ENCODE assay signal across 17 mouse cellular contexts in the genomic region with DNA sequence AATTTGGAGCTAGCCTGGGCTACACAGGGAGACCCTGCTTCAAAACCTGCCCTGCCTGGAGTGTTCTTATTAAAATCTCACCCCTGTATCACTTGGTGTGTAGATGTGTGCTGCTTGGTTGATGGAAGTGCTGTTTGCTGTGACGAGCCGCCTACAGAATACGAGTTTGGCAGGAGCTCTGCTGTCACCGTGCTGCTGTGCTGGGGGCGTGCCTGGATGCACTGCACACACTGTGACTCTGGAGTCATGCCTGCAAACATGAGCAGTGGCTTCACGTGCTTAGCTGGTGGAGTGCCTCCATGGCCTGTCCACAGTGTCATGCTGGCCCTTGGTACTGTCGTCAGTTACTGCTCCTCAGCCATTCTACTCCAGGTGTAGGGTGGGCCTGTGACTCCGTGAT.
DNase-seq lines count a peak whose midpoint lies in the region; ATAC-seq and TF ChIP-seq lines count a peak whose summit lies in the region.
"Had no signal": no experiment of that assay in that cellular context is flagged by ENCODE, and none has a peak within 500 bp of the region (broad histone marks: within the 10 kb centered on the region; RNA-seq: fewer than 3 reads in every experiment).

No protein-coding gene starts in this region.

- H3K36me3 ChIP-seq in heart, postnatal 0 days (replicated peaks; ENCODE audit: control insufficient read depth, insufficient read depth, low read length): no peaks in the 10 kb centered on the region
- H3K36me3 ChIP-seq in limb, embryonic 10.5 days: no peaks in the 10 kb centered on the region
- H3K36me3 ChIP-seq: heart, embryonic 12.5 days; hindbrain, embryonic 15.5 days; liver, embryonic 15.5 days; midbrain, embryonic 13.5 days; neural tube, embryonic 12.5 days had no signal

- H3K4me1 ChIP-seq in heart, postnatal 0 days (ENCODE audit: control insufficient read depth, insufficient read depth): 0 out of 2 replicates have a peak, but pooled peaks cover 9% of the 10 kb centered on the region
- H3K4me1 ChIP-seq in limb, embryonic 10.5 days: peaks cover 33% of the 10 kb centered on the region
- H3K4me1 ChIP-seq: neural tube, embryonic 12.5 days had no signal

- 53% methylated on average over 8 of the region's 8 CpGs for WGBS in heart, postnatal 0 days
- WGBS in limb, embryonic 10.5 days: 88% methylated on average over 8 of the region's 8 CpGs

- peak; percentile 55; the same call in 1 of the 2 replicates for ATAC-seq in heart, postnatal 0 days (ENCODE audit: insufficient read depth, low read depth)
- no peak for ATAC-seq in monocyte, adult 5-6 weeks (replicated peaks; ENCODE audit: insufficient number of reproducible peaks, low FRiP score, low TSS enrichment, poor library complexity, severe bottlenecking)
- ATAC-seq: midbrain, embryonic 13.5 days had no signal

- H3K4me3 ChIP-seq in heart, postnatal 0 days (ENCODE audit: low read depth, low read length): no peak overlapping the region
- no peak overlapping the region for H3K4me3 ChIP-seq in limb, embryonic 10.5 days
- no peak overlapping the region for H3K4me3 ChIP-seq in gastrocnemius, adult 2 months
- H3K4me3 ChIP-seq: heart, embryonic 12.5 days; hindbrain, embryonic 15.5 days; liver, embryonic 15.5 days; midbrain, embryonic 13.5 days; neural tube, embryonic 12.5 days had no signal

- intact Hi-C loops in left cerebral cortex, postnatal 25 days (cut with DNase I): no loop called here
- intact Hi-C loops in gastrocnemius, adult 2 months (cut with DNase I): no loop called here

- no peak overlapping the region for H3K4me2 ChIP-seq in heart, postnatal 0 days (ENCODE audit: low read depth, low read length)
- H3K4me2 ChIP-seq: heart, embryonic 12.5 days; hindbrain, embryonic 15.5 days; liver, embryonic 15.5 days; midbrain, embryonic 13.5 days; neural tube, embryonic 12.5 days had no signal

- no peak for DNase-seq in heart, postnatal 0 days (ENCODE audit: low spot score)
- no peak for DNase-seq in heart, adult 8-10 months (ENCODE audit: low spot score)
- peak; percentile 33 for DNase-seq in MN1 (ENCODE audit: low spot score)
- peak; percentile 60 to 82 for DNase-seq in layer of hippocampus, adult 18-20 months (ENCODE audit: low spot score in 2 of 2)
- DNase-seq in left cerebral cortex, postnatal 25 days (ENCODE audit: low spot score in 2 of 2): peak; percentile 59 to 81
- no peak for DNase-seq in limb, embryonic 10.5 days (ENCODE audit: low spot score)
- no peak for DNase-seq in gastrocnemius, adult 2 months
- DNase-seq: cerebellum, adult 11-12 months; gastrocnemius, postnatal 25 days; kidney, adult 18-20 months; thymus, postnatal 25 days had no signal

- no peak overlapping the region for H3K9ac ChIP-seq in heart, postnatal 0 days (replicated peaks; ENCODE audit: low read depth, low read length)
- H3K9ac ChIP-seq: heart, embryonic 12.5 days; hindbrain, embryonic 15.5 days; liver, embryonic 15.5 days; midbrain, embryonic 13.5 days; neural tube, embryonic 12.5 days had no signal

- TF ChIP-seq CTCF in heart, postnatal 0 days (IDR thresholded peaks at IDR 0.05; ENCODE audit: low read depth): no peak
- no peak for TF ChIP-seq CTCF in gastrocnemius, adult 2 months (IDR thresholded peaks at IDR 0.05)

- no peak overlapping the region for H3K27ac ChIP-seq in heart, postnatal 0 days (ENCODE audit: low read depth)
- no peak overlapping the region for H3K27ac ChIP-seq in limb, embryonic 10.5 days
- H3K27ac ChIP-seq in gastrocnemius, adult 2 months: no peak overlapping the region
- H3K27ac ChIP-seq: hindbrain, embryonic 15.5 days; liver, embryonic 15.5 days; midbrain, embryonic 13.5 days; neural tube, embryonic 12.5 days had no signal

- H3K27me3 ChIP-seq in heart, postnatal 0 days (ENCODE audit: control insufficient read depth, insufficient read depth, low read length): no peaks in the 10 kb centered on the region
- H3K27me3 ChIP-seq in limb, embryonic 10.5 days (ENCODE audit: low read depth, poor library complexity, severe bottlenecking): peaks cover 9% of the 10 kb centered on the region; the same call in 1 of the 2 replicates
- H3K27me3 ChIP-seq: heart, embryonic 12.5 days; hindbrain, embryonic 15.5 days; liver, embryonic 15.5 days; midbrain, embryonic 13.5 days; neural tube, embryonic 12.5 days had no signal

- no peaks in the 10 kb centered on the region for H3K9me3 ChIP-seq in heart, postnatal 0 days (replicated peaks; ENCODE audit: control insufficient read depth, low read length)
- H3K9me3 ChIP-seq in limb, embryonic 10.5 days (replicated peaks): no peaks in the 10 kb centered on the region
- H3K9me3 ChIP-seq: heart, embryonic 12.5 days; hindbrain, embryonic 15.5 days; liver, embryonic 15.5 days; midbrain, embryonic 13.5 days; neural tube, embryonic 12.5 days had no signal

- no peak for TF ChIP-seq EP300 in heart, postnatal 0 days (IDR thresholded peaks at IDR 0.05; ENCODE audit: low read depth)

Comparison
In these comparisons a context has a peak if more than half of its experiments do, and no peak if none do; other contexts are left out.
1. DNase-seq: peak in MN1 (single experiment), layer of hippocampus, adult 18-20 months (2 of 2) and left cerebral cortex, postnatal 25 days (2 of 2); none in heart, postnatal 0 days (single experiment), heart, adult 8-10 months (single experiment), limb, embryonic 10.5 days (single experiment) and gastrocnemius, adult 2 months (single experiment).